Mouse (Mus musculus) heart, adult 2 months (tissue): ENCODE measurements at regions not wholly inside any gene's neighbourhood (a gene's known extent, or its start where the extent isn't known, plus 50 kb on each side); places are given as distances from the start of the nearest gene placed in this dataset.

Source experiments
- DNase-seq, 2 experiments: peaks; one replicate each; pipeline ENCODE4 v3.0.0; 2021
- H3K27ac ChIP-seq: fragments of 200-600 bp; 2 replicates; pipeline ENCODE4 v1.8.1; 2022
- H3K27me3 ChIP-seq: fragments of 200-500 bp; 2 replicates; pipeline ENCODE4 v1.6.1; 2012; ENCODE audit warnings: mild to moderate bottlenecking, low read length, inconsistent platforms, mixed read lengths; ENCODE audit not compliant: control insufficient read depth, insufficient read depth
- H3K36me3 ChIP-seq: fragments of 200-500 bp; 2 replicates; pipeline ENCODE4 v1.6.1; 2012; ENCODE audit warnings: low read length, inconsistent platforms; ENCODE audit not compliant: control insufficient read depth, insufficient read depth
- H3K4me1 ChIP-seq: fragments of 200-500 bp; 2 replicates; pipeline ENCODE4 v1.6.1; 2011; ENCODE audit warnings: low read length; ENCODE audit not compliant: control insufficient read depth, insufficient read depth
- H3K4me3 ChIP-seq: fragments of 200-600 bp; 2 replicates; pipeline ENCODE4 v1.8.1; 2022
- H3K79me2 ChIP-seq: fragments of 200-500 bp; replicated peaks from 2 replicates; pipeline ENCODE4 v1.6.1; 2012; ENCODE audit warnings: mild to moderate bottlenecking, inconsistent platforms, low read length, moderate library complexity, mixed read lengths; ENCODE audit not compliant: control insufficient read depth, insufficient read depth
- H3K9ac ChIP-seq: fragments of 200-500 bp; 2 replicates; pipeline ENCODE4 v1.6.1; 2012; ENCODE audit warnings: low read depth, mild to moderate bottlenecking, control low read depth, inconsistent platforms, low read length, mixed read lengths
- CTCF ChIP-seq: fragments of 200-600 bp; IDR thresholded peaks from 2 replicates; pipeline ENCODE4 v1.8.1; 2022; ENCODE audit warnings: antibody characterized with exemption, mild to moderate bottlenecking, moderate library complexity
- EP300 ChIP-seq: fragments of 200-500 bp; IDR thresholded peaks from 2 replicates; pipeline ENCODE4 v1.6.1; 2011; ENCODE audit warnings: low read depth, low read length, control low read depth; ENCODE audit not compliant: insufficient read depth
- POLR2A ChIP-seq: fragments of 200-500 bp; IDR thresholded peaks from 2 replicates; pipeline ENCODE4 v1.6.1; 2011; ENCODE audit warnings: mild to moderate bottlenecking, low read depth, low read length, control low read depth; ENCODE audit not compliant: insufficient read depth
- WGBS: fragments of 180-500 bp; shearing (Covaris S2); methylation state at CpG from one replicate; pipeline ENCODE4 v1.1.7; 2018; 5-methylcytosine and 5-hydroxymethylcytosine counted together
- intact Hi-C: fragments of 180-260 bp; cut with DNase I; formaldehyde crosslinking; loops from one replicate; pipeline ENCODE4 v1.15.1; 2025

GRCm38 (mm10) chr17:9775668-9776151, 106.2 kb upstream of the Pabpc6 start:
- peak; percentile 52 to 59 for DNase-seq
- WGBS: 13% methylated on average over 9 of the region's 9 CpGs
- Histone ChIP-seq H3K9ac (no peak overlapping the region), H3K36me3 (no peaks in the 10 kb centered on the region; the same call in 1 of the 2 replicates), H3K79me2 (no peaks in the 10 kb centered on the region), H3K4me3 (no peak overlapping the region), H3K4me1 (peaks cover 26% of the 10 kb centered on the region), H3K27ac (peak overlapping the region; percentile 67), H3K27me3 (no peaks in the 10 kb centered on the region)
- TF ChIP-seq CTCF (no peak), POLR2A (no peak; the same call in 1 of the 2 replicates), EP300 (no peak)
- intact Hi-C loops: no loop called here

- no peak overlapping the region for H3K9ac ChIP-seq
- WGBS: 48% methylated on average over 11 of the region's 11 CpGs
- peak overlapping the region; percentile 67 for H3K27ac ChIP-seq
- H3K36me3 ChIP-seq: no peaks in the 10 kb centered on the region; the same call in 1 of the 2 replicates
- no peak overlapping the region for H3K4me3 ChIP-seq
- DNase-seq: no peak
- H3K79me2 ChIP-seq: no peaks in the 10 kb centered on the region
- H3K4me1 ChIP-seq: peaks cover 26% of the 10 kb centered on the region
- intact Hi-C loops: no loop called here
- H3K27me3 ChIP-seq: no peaks in the 10 kb centered on the region
- TF ChIP-seq EP300 (no peak), CTCF (no peak), POLR2A (no peak; the same call in 1 of the 2 replicates)
These were observed 105.5 kb upstream of the Pabpc6 start for GRCm38 (mm10) chr17:9774740-9775629.

- Histone ChIP-seq H3K79me2 (no peaks in the 10 kb centered on the region), H3K27me3 (no peaks in the 10 kb centered on the region), H3K4me3 (no peak overlapping the region), H3K9ac (no peak overlapping the region), H3K4me1 (peaks cover 31% of the 10 kb centered on the region), H3K36me3 (peaks cover 5% of the 10 kb centered on the region), H3K27ac (peak overlapping the region; percentile 67; the same call in 1 of the 2 replicates)
- WGBS: 61% methylated on average over 2 of the region's 2 CpGs
- peak in 1 of 2 experiments; percentile 42 for DNase-seq
- intact Hi-C loops: no loop called here
- no peak for TF ChIP-seq EP300
- TF ChIP-seq POLR2A: no peak
- TF ChIP-seq CTCF: no peak
These were observed 104.2 kb upstream of the Pabpc6 start for GRCm38 (mm10) chr17:9773744-9774143.

GRCm38 (mm10) chr17:9768275-9768674, 98.8 kb upstream of the Pabpc6 start:
- H3K36me3 ChIP-seq: peaks cover 5% of the 10 kb centered on the region
- peak overlapping the region; percentile 66 for H3K27ac ChIP-seq
- TF ChIP-seq CTCF (no peak), POLR2A (peak; percentile 61; the same call in 1 of the 2 replicates), EP300 (peak; percentile 89)
- H3K9ac ChIP-seq: no peak overlapping the region
- intact Hi-C loops: no loop called here
- no peak overlapping the region for H3K4me3 ChIP-seq
- peak; percentile 38 to 61 for DNase-seq
- peaks cover 15% of the 10 kb centered on the region for H3K4me1 ChIP-seq
- no peaks in the 10 kb centered on the region for H3K27me3 ChIP-seq
- H3K79me2 ChIP-seq: no peaks in the 10 kb centered on the region

- Histone ChIP-seq H3K4me1 (peaks cover 14% of the 10 kb centered on the region), H3K27me3 (no peaks in the 10 kb centered on the region), H3K4me3 (no peak overlapping the region), H3K79me2 (no peaks in the 10 kb centered on the region), H3K9ac (no peak overlapping the region), H3K36me3 (peaks cover 6% of the 10 kb centered on the region), H3K27ac (peak overlapping the region; percentile 80)
- peak in 1 of 2 experiments; percentile 34 for DNase-seq
- TF ChIP-seq POLR2A (no peak), CTCF (no peak), EP300 (no peak)
- WGBS: 80% methylated on average over 5 of the region's 5 CpGs
- intact Hi-C loops: loop anchor here (2.0 kb wide), 1 partner anchor 329 kb away; no protein-coding TSS in a partner anchor
These were observed 96.2 kb upstream of the Pabpc6 start for GRCm38 (mm10) chr17:9765680-9766250.
